Mouse (Mus musculus) adrenal gland, postnatal 25 days (tissue): ENCODE measurements around the gene Slc30a2. TPM values are rescaled to one million over a fixed set of nuclear protein-coding genes. Genes with fewer than 3 reads are reported as not detected.
"Not testable (repeated sequence)": the region's sequence is repeated elsewhere in the genome, so short reads cannot be mapped to it uniquely, and the experiment has no call there.

ENCODE experiments used
- DNase-seq: peaks from one replicate; pipeline ENCODE4 v3.0.0; 2021; ENCODE audit warnings: mixed read lengths
- total RNA-seq: library from RNA; stranded (reverse); gene quantifications from 2 replicates; pipeline ENCODE4 v1.2.3, GENCODE M21; 2021

The Slc30a2 gene
- total RNA-seq, 1 experiment from 2014 or later, result 21.5 TPM

GRCm38 (mm10) chr4:134321524-134321923 lies 21.5 kb upstream of the Slc30a2 start:
- peak; percentile 19 for DNase-seq

- no peak for DNase-seq
These were observed 18.3 kb upstream of the Slc30a2 start for GRCm38 (mm10) chr4:134324655-134325054.

GRCm38 (mm10) chr4:134326859-134327530 lies 16.0 kb upstream of the Slc30a2 start:
- no peak for DNase-seq

- no peak for DNase-seq
These were observed 14.8 kb upstream of the Slc30a2 start for GRCm38 (mm10) chr4:134328151-134328550.

GRCm38 (mm10) chr4:134328832-134329231 lies 14.1 kb upstream of the Slc30a2 start:
- DNase-seq, result no peak

GRCm38 (mm10) chr4:134330281-134330680 lies 12.7 kb upstream of the Slc30a2 start:
- no peak for DNase-seq

- DNase-seq, result not testable (repeated sequence)
These were observed 1.8 kb upstream of the Slc30a2 start for GRCm38 (mm10) chr4:134341231-134341630.

DNA sequence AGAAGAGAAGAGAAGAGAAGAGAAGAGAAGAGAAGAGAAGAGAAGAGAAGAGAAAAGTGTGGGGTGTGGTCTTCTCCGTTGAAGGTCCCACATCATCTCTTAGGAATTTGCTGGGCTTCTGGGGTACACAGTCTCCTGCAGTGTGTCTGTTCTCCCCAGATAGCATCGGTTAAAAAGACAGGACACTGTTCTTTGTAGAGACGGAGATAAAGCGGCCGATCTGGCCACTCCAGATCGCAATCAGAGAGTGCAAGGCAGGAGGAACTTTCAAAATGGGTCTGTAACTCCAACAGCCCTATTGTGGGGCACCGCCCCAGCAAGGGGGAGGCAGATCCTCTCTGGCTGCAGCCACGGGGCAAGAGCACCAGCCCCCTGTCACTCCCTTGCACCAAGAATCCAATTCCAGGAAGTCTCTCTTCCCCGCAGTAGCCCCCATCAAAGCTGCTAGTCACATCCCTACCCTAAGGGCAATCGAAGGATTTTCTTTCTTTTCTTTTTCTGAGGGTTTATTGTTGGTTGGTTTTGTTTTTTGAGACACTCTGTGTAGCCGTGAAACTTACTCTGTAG lies 685 bp upstream of the Slc30a2 start:
- no peak for DNase-seq

- DNase-seq, result no peak
These were observed 1.6 kb downstream of the Slc30a2 start for GRCm38 (mm10) chr4:134344620-134345019.

DNA sequence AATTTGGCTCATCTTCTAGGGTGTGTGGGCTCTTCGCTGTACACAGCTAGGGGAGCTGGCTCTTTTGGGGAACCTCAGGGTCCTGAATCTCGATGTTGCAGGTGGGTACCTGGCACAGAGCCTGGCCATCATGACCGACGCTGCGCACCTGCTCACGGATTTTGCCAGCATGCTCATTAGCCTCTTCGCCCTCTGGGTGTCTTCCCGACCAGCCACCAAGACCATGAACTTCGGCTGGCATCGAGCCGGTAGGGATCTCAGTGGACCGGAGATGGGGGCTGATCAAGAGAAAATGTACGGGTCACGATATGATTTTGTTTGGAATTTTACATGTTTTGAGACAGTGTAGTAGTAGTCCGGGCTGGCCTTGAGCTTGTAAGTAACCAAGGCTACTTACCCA lies 2.8 kb downstream of the Slc30a2 start:
- DNase-seq, result no peak

DNA sequence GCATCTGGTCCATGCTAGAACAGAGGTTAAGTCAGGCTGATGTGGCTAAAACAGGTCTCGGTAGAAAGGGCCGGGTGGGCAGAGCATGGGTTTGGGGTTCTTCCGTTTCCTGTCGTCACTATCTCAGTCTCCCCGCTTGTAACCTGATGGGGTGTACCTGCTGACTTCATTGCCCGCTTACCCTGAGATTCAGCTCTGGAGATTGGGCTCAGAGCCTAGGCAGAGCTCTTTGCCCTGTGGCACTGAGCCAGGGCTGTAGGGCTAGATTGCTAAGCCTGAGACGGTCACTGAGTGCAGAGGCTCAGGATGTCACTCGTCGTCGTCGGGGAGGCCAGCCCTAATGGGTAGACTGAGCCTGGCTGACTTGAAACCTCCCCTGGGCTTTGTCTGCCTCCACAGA lies 5.1 kb downstream of the Slc30a2 start:
- DNase-seq, result no peak

- no peak for DNase-seq
These were observed 5.6 kb downstream of the Slc30a2 start for GRCm38 (mm10) chr4:134348545-134348944.

DNA sequence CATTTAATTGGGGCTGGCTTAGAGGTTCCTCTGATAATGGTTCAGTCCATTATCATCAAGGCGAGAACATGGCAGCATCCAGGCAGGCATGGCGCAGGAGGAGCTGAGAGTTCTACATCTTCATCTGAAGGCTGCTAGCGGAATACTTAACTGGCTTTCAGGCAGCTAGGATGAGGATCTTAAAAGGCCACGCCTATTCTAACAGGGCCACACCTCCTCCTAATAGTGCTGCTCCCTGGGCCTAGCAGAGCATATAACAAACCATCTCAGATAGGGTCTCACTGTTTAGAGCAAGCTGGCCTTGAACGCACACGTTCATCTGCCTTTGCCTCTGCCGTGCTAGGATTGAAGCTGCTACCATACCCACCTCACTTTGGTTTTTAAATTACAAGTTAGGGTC lies 6.8 kb downstream of the Slc30a2 start:
- no peak for DNase-seq

GRCm38 (mm10) chr4:134350641-134351040 lies 7.7 kb downstream of the Slc30a2 start:
- no peak for DNase-seq

- DNase-seq, result no peak
These were observed 8.6 kb downstream of the Slc30a2 start for GRCm38 (mm10) chr4:134351329-134352260.

DNA sequence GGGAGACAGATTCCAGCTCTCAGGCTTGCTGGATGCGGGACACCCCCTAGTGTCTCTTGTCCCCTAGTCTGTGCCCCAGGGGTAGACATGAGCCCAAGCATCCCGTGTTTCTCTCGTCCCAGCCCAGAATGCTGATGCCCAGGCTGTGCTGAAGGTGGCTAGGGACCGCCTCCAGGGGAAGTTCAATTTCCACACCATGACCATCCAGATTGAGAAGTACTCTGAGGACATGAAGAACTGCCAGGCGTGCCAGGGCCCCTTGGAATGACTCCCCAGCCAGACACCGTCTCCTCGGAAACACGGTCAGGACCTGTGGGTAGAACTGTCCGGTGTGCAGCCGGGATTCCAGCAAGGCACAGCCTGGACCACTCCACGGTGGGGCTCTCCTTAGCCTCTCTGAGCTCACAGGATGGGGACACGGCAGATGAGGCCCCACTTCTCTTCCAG lies 9.3 kb downstream of the Slc30a2 start:
- no peak for DNase-seq

DNA sequence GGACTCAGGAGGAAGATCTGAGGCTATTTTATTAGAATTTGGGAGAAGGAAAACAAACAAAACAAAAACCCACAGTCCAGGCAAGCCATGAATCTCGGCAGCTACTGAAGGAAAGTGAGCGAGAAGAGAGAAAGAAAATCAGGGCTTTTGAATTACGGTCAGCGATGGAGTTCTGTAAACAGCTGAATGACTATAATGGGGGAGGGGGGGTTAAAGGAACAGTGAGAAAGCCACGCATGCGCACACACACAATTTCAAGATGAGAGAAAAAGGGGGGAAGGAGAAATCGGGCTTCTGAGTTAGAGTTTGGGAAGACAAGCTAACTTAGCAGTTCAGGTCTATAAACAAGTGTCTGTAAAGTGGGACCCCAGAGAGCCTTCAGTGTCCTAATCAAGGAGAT lies 9.9 kb downstream of the Slc30a2 start:
- DNase-seq, result no peak

DNA sequence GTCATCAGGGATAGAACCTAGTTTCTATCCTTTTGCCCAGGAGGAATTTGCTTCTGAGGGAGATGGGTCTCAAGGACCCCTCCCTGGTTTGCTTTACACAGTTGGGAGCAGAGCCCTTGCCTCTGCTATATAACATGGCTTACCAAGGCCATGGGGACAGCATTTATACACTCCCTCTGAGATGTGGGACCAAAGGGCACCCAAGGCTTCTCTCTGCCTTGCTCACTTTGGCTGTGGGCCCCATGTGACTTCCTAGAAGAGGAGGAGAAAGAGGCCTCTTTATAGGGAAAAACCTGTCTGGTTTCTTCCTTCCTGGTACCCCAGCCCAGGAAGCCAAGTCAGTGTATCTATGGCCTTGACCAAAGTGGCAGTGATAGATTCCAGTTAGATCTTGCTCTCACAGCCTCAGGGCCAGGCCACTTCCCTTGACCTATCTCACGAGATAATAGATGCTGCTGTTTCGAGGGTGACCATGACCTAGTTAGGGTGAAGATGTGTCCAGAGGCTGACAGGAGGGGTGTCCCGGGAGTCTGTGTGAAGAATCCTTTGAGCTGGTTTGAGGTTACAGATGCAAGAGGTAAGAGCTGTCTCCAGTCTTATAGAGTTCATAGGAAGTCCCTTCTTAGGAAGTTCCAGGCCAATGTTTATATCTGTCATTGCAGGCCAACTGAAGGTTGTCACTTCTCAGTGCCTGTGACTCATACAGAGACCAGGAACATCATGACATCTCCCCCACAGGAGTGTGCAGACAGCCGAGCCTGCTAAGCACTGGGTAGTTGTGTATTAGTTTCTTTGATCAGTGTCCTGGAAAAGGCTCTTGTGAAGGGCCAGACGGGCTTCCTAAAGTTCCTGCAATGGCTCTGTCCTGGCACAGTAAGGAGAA lies 10.8 kb downstream of the Slc30a2 start:
- no peak for DNase-seq

GRCm38 (mm10) chr4:134355841-134356452 lies 13.0 kb downstream of the Slc30a2 start:
- peak; percentile 82 for DNase-seq

DNA sequence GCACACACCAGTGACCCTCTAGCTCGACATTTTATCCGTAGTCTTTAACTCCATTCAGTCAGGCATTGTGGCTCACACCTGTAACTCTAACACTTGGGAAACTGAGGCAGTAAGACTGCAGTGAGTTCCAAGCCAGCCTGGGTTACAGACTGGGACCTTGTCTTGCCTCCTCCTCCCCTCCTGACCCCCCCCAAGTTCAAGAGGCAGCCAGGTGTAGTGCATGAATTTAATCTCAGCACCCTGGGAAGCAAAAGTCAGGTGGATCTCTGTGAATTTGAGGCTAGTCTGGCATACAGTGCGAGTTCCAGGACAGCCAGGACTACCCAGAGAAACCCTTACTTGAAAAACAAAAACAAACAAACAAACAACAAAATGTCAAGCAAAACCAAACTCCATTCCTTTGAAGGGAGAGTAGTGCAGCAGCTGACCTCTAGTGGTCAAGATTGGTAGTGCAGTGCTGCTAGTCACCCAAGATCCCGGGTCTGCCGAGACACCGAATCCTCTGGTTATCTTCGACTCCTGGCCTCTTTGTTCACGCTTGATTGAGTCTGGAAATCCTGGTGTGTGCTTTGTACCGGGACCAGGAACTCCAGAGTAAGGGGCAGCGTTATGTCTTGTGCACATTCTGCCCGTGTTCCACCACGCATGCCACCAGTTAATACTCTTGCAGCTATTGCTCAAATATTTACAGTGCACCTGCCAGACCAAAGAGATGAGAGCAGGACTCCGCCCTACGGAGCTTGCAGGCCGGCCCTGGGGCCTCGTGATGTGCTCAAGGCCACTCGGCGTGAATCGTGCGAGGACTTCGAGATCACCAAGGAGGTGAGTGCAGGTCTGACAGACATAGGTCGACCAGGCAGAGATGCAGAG lies 13.8 kb downstream of the Slc30a2 start:
- peak; percentile 76 for DNase-seq

- DNase-seq, result no peak
These were observed 14.4 kb downstream of the Slc30a2 start for GRCm38 (mm10) chr4:134357461-134357771.
